ENCODE assay signal across 13 mouse cellular contexts in the genomic region with DNA sequence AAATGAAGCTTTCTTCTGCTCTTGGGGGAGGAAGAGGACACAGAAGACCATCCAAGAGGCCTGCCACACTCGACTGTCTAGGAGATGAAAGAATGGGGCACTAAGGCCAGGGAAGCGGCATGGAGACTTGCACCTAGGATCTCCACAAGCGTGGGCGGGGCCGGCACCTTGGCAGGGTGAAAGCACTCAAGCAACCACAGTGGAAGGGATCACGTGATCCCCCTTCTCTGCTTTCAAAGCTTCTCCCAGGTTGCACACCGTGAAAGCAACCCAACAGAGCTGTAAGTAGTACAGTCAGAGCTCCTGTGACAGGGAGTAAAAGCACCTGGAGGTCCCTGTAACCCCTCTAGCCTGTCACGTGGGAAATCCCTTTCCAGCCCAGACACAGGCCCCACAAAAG.
DNase-seq lines count a peak whose midpoint lies in the region; ATAC-seq and TF ChIP-seq lines count a peak whose summit lies in the region.
"Had no signal": no experiment of that assay in that cellular context is flagged by ENCODE, and none has a peak within 500 bp of the region (broad histone marks: within the 10 kb centered on the region; RNA-seq: fewer than 3 reads in every experiment).

No protein-coding gene starts in this region.

- H3K4me1 ChIP-seq in heart, embryonic 13.5 days, result peaks cover 76% of the 10 kb centered on the region
- H3K4me1 ChIP-seq in lung, embryonic 14.5 days (ENCODE audit: insufficient read depth), result 0 out of 2 replicates have a peak, but pooled peaks cover 5% of the 10 kb centered on the region
- peaks cover 3% of the 10 kb centered on the region; the same call in 1 of the 2 replicates for H3K4me1 ChIP-seq in liver, embryonic 11.5 days (replicated peaks; ENCODE audit: control insufficient read depth, insufficient read depth, low read length)

- 0 out of 2 replicates have a peak overlapping the region, but pooled peaks have one; percentile 15 for H3K9ac ChIP-seq in heart, embryonic 13.5 days
- H3K9ac ChIP-seq in lung, embryonic 14.5 days, result no peak overlapping the region
- no peak overlapping the region for H3K9ac ChIP-seq in liver, embryonic 11.5 days (ENCODE audit: low read depth, low read length)
- H3K9ac ChIP-seq: liver, embryonic 14.5 days had no signal

- no peak for ATAC-seq in heart, embryonic 13.5 days (ENCODE audit: extremely low read depth, insufficient number of reproducible peaks, low FRiP score, low TSS enrichment)
- ATAC-seq in inflammation-experienced regulatory T-cells, adult 6 months, result peak; percentile 57
- ATAC-seq in lung, embryonic 14.5 days (ENCODE audit: insufficient read depth), result peak; percentile 50; the same call in 1 of the 2 replicates
- ATAC-seq in liver, embryonic 11.5 days (replicated peaks; ENCODE audit: low FRiP score), result no peak

- H3K36me3 ChIP-seq in heart, embryonic 13.5 days, result no peaks in the 10 kb centered on the region
- no peaks in the 10 kb centered on the region for H3K36me3 ChIP-seq in lung, embryonic 14.5 days (ENCODE audit: insufficient read depth)
- no peaks in the 10 kb centered on the region for H3K36me3 ChIP-seq in liver, embryonic 11.5 days (ENCODE audit: control insufficient read depth, insufficient read depth, low read length)

- H3K27me3 ChIP-seq in heart, embryonic 13.5 days (replicated peaks), result no peaks in the 10 kb centered on the region
- no peaks in the 10 kb centered on the region for H3K27me3 ChIP-seq in lung, embryonic 14.5 days (ENCODE audit: insufficient read depth, low read length)
- H3K27me3 ChIP-seq in liver, embryonic 11.5 days (replicated peaks; ENCODE audit: control insufficient read depth, insufficient read depth, low read length), result no peaks in the 10 kb centered on the region

- WGBS in heart, embryonic 13.5 days, result 51% methylated on average over 8 of the region's 8 CpGs
- 35% methylated on average over 8 of the region's 8 CpGs for WGBS in lung, embryonic 14.5 days
- 61% methylated on average over 8 of the region's 8 CpGs for WGBS in liver, embryonic 11.5 days

- no peak overlapping the region for H3K27ac ChIP-seq in heart, embryonic 13.5 days (replicated peaks)
- H3K27ac ChIP-seq in lung, embryonic 14.5 days (ENCODE audit: low read depth), result no peak overlapping the region
- no peak overlapping the region for H3K27ac ChIP-seq in liver, embryonic 11.5 days (ENCODE audit: low read depth, low read length)
- H3K27ac ChIP-seq: liver, embryonic 14.5 days had no signal

- H3K4me2 ChIP-seq in heart, embryonic 13.5 days, result no peak overlapping the region
- H3K4me2 ChIP-seq in lung, embryonic 14.5 days, result no peak overlapping the region
- H3K4me2 ChIP-seq in liver, embryonic 11.5 days, result no peak overlapping the region

- no peak overlapping the region for H3K4me3 ChIP-seq in heart, embryonic 13.5 days
- H3K4me3 ChIP-seq in lung, embryonic 14.5 days (ENCODE audit: low read depth, low read length), result no peak overlapping the region
- H3K4me3 ChIP-seq in liver, embryonic 11.5 days (ENCODE audit: low read depth, low read length), result no peak overlapping the region
- H3K4me3 ChIP-seq: erythroblast, embryonic 14.5 days; myocyte had no signal

- no peak for TF ChIP-seq CTCF in lung, embryonic 14.5 days (IDR thresholded peaks at IDR 0.05; ENCODE audit: low read depth)

- no peak for DNase-seq in heart, adult 18-20 months
- DNase-seq in lung, embryonic 14.5 days, result peak; percentile 46
- peak; percentile 41 to 52 for DNase-seq in thymus, postnatal 10 days (ENCODE audit: low spot score in 2 of 2)
- DNase-seq in urinary bladder, postnatal 25 days (ENCODE audit: low spot score), result no peak
- DNase-seq in right cerebral cortex, adult 2 months (ENCODE audit: low spot score in 2 of 2), result no peak
- no peak for DNase-seq in liver, embryonic 11.5 days (ENCODE audit: low spot score)
- DNase-seq: cerebellum, adult 8-10 months; spleen, adult 18-20 months had no signal

- H3K9me3 ChIP-seq in heart, embryonic 13.5 days, result no peaks in the 10 kb centered on the region
- H3K9me3 ChIP-seq in lung, embryonic 14.5 days (ENCODE audit: low read depth, low read length), result no peaks in the 10 kb centered on the region
- no peaks in the 10 kb centered on the region for H3K9me3 ChIP-seq in liver, embryonic 11.5 days (ENCODE audit: control insufficient read depth, low read length)

Comparison
In these comparisons a context has a peak if more than half of its experiments do, and no peak if none do; other contexts are left out.
1. ATAC-seq: peak in inflammation-experienced regulatory T-cells, adult 6 months (single experiment) and lung, embryonic 14.5 days (single experiment); none in heart, embryonic 13.5 days (single experiment) and liver, embryonic 11.5 days (single experiment).
2. DNase-seq: peak in lung, embryonic 14.5 days (single experiment) and thymus, postnatal 10 days (2 of 2); none in heart, adult 18-20 months (0 of 2), urinary bladder, postnatal 25 days (single experiment), right cerebral cortex, adult 2 months (0 of 2) and liver, embryonic 11.5 days (single experiment).